Mouse (Mus musculus) c-Kit-positive CD71-positive TER-119-positive erythroid progenitor cells, embryonic 14.5 days (primary cell): Measurements from ENCODE around the gene Stard10.

Experiments used
- DNase-seq: peaks from one replicate; pipeline ENCODE4 v3.0.0-alpha.2; 2013; ENCODE audit warnings: low spot score

Stard10 gene

GRCm38 (mm10) chr7:101374155-101374554, 57.3 kb downstream of the Stard10 start:
- DNase-seq: peak; percentile 44

GRCm38 (mm10) chr7:101376701-101377340, 59.9 kb downstream of the Stard10 start:
- no peak for DNase-seq

GRCm38 (mm10) chr7:101377741-101378262, 60.9 kb downstream of the Stard10 start:
- peak; percentile 22 for DNase-seq

- no peak for DNase-seq
These were observed 61.4 kb downstream of the Stard10 start for GRCm38 (mm10) chr7:101378285-101378684.

- DNase-seq: no peak
These were observed 62.0 kb downstream of the Stard10 start for GRCm38 (mm10) chr7:101378796-101379465.

- no peak for DNase-seq
These were observed 62.8 kb downstream of the Stard10 start for GRCm38 (mm10) chr7:101379732-101380131.

- DNase-seq: no peak
These were observed 64.6 kb downstream of the Stard10 start for GRCm38 (mm10) chr7:101381512-101381911.

GRCm38 (mm10) chr7:101382378-101382777, 65.5 kb downstream of the Stard10 start:
- no peak for DNase-seq

- DNase-seq: no peak
These were observed 66.9 kb downstream of the Stard10 start for GRCm38 (mm10) chr7:101383756-101384155.

- DNase-seq: no peak
These were observed 68.0 kb downstream of the Stard10 start for GRCm38 (mm10) chr7:101384931-101385330.

GRCm38 (mm10) chr7:101385331-101385733, 68.4 kb downstream of the Stard10 start:
- DNase-seq: no peak

GRCm38 (mm10) chr7:101385866-101386452, 69.1 kb downstream of the Stard10 start:
- DNase-seq: no peak

GRCm38 (mm10) chr7:101389256-101389655, 72.4 kb downstream of the Stard10 start:
- DNase-seq: no peak

GRCm38 (mm10) chr7:101391909-101392479, 75.1 kb downstream of the Stard10 start:
- DNase-seq: no peak

- no peak for DNase-seq
These were observed 76.1 kb downstream of the Stard10 start for GRCm38 (mm10) chr7:101393015-101393414.

GRCm38 (mm10) chr7:101393694-101394504, 77.0 kb downstream of the Stard10 start:
- no peak for DNase-seq

- DNase-seq: no peak
These were observed 77.7 kb downstream of the Stard10 start for GRCm38 (mm10) chr7:101394569-101394968.

- no peak for DNase-seq
These were observed 78.6 kb downstream of the Stard10 start for GRCm38 (mm10) chr7:101395471-101395870.
